Mouse (Mus musculus): ENCODE results near the gene Bmt2.

DNA sequence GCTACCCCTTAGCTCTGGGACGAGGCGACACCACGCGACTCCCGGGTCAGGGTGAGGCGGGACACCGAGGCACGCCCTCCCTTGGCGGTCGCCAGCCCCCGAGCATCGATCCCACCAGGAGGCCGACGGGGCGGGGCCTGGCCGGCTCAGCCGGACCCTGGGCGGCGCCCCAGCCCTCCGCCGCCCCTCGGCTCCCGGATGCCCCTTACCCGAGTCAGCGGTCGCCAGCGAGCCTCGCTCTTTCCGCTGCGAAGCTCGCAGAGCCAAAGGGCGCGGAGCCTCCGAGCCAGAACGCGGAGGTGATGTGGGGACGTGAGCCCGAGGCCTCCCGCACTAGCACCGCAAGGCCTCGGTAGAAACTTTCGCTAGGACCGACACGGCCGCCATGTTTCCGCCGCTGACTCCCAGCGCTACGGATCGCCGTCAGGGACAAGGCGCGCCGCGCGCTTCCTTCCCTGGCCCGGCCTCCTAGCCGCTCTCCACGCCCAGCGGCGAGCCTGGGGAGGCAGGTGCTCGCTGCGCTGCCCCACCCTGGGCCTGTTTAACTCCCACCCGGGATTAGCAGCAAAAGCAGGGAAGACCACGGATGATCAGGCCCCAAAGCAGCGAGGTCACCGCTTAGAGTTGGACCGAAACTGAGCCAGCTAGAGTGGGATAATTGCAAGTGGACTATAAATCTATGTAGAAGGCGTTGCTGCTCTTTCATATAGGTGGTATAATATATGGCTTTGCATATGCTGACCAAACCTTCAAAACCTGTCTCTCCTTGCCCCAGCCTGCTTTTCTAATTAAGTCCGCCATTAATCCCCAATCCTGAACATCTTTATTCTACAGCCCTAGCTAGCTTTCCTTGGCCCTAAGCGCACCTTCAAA lies 69.9 kb downstream of the Bmt2 start, which contains the start of gene Tmem168:
- TF ChIP-seq TCF12 (IDR thresholded peaks at IDR 0.05; ENCODE audit: insufficient read depth, poor library complexity, severe bottlenecking) (no peak), POLR2AphosphoS2 (IDR thresholded peaks at IDR 0.05; ENCODE audit: insufficient read length, low read depth) (peak; percentile 92), USF1 (IDR thresholded peaks at IDR 0.05; ENCODE audit: low read depth) (no peak), POLR2A (IDR thresholded peaks at IDR 0.05; ENCODE audit: insufficient read length, low read depth) (peak; percentile 82), CEBPB (IDR thresholded peaks at IDR 0.05; ENCODE audit: insufficient read depth, poor library complexity, severe bottlenecking) (no peak), SRF (IDR thresholded peaks at IDR 0.05; ENCODE audit: control insufficient read depth, insufficient read length, low read depth) (no peak), E2F4 (IDR thresholded peaks at IDR 0.05; ENCODE audit: insufficient read depth) (no peak), MYOG (IDR thresholded peaks at IDR 0.05; ENCODE audit: control insufficient read depth in 1 of 3, insufficient read depth in 1 of 3, insufficient read length in 2 of 3, low read depth in 2 of 3) (peak in 2 of 3 experiments; percentile 79 to 90), REST (IDR thresholded peaks at IDR 0.05; ENCODE audit: insufficient read depth, insufficient read length) (peak; percentile 35), MAX (IDR thresholded peaks at IDR 0.05; ENCODE audit: low read depth) (no peak), MYOD1 (IDR thresholded peaks at IDR 0.05; ENCODE audit: control insufficient read depth in 1 of 3, insufficient read length in 2 of 3, low read depth in 2 of 3) (peak in 2 of 3 experiments; percentile 74 to 92), TCF3 (IDR thresholded peaks at IDR 0.05; ENCODE audit: insufficient read length, low read depth) (no peak)

Data from myocyte (in vitro differentiated cells).